In genomic region chr7:45460377-45460776, GRCm38 (mm10) we compare ENCODE assay signal across 9 mouse cellular contexts. TPM values are rescaled to one million over a fixed set of nuclear protein-coding genes. Genes with fewer than 3 reads are reported as not detected.
DNase-seq lines count a peak whose midpoint lies in the region; ATAC-seq and TF ChIP-seq lines count a peak whose summit lies in the region.
"Had no signal": no experiment of that assay in that cellular context is flagged by ENCODE, and none has a peak within 500 bp of the region (broad histone marks: within the 10 kb centered on the region; RNA-seq: fewer than 3 reads in every experiment).

No protein-coding gene starts in this region.

- peak overlapping the region; percentile 97 for H3K27ac ChIP-seq in gastrocnemius, adult 2 months
- H3K27ac ChIP-seq in bone marrow, adult 2 months (ENCODE audit: control insufficient read depth, insufficient read depth, low read depth, low read length, poor library complexity), result peak overlapping the region; percentile 83
- H3K27ac ChIP-seq in hindbrain, embryonic 11.5 days (ENCODE audit: low read depth, low read length), result peak overlapping the region; percentile 84
- H3K27ac ChIP-seq in limb, embryonic 15.5 days, result peak overlapping the region; percentile 87

- intact Hi-C loops in gastrocnemius, adult 2 months (cut with DNase I), result no loop called here
- intact Hi-C loops in left cerebral cortex, postnatal 4 days (cut with DNase I), result no loop called here

- H3K4me3 ChIP-seq in gastrocnemius, adult 2 months, result peak overlapping the region; percentile 97
- H3K4me3 ChIP-seq in bone marrow, adult 2 months (replicated peaks; ENCODE audit: control insufficient read depth, low read depth, low read length), result peak overlapping the region; percentile 48
- peak overlapping the region; percentile 84 for H3K4me3 ChIP-seq in hindbrain, embryonic 11.5 days (ENCODE audit: low read depth, low read length)
- H3K4me3 ChIP-seq in limb, embryonic 15.5 days, result peak overlapping the region; percentile 62

- H3K9me3 ChIP-seq in hindbrain, embryonic 11.5 days (ENCODE audit: control insufficient read depth, low read length), result no peaks in the 10 kb centered on the region
- no peaks in the 10 kb centered on the region for H3K9me3 ChIP-seq in limb, embryonic 15.5 days

- 35% methylated on average over 7 of the region's 7 CpGs for WGBS in bone marrow, adult 2 months
- 76% methylated on average over 7 of the region's 7 CpGs for WGBS in hindbrain, embryonic 11.5 days
- WGBS in limb, embryonic 15.5 days, result 67% methylated on average over 7 of the region's 7 CpGs

- peaks cover 11% of the 10 kb centered on the region; the same call in 1 of the 2 replicates for H3K36me3 ChIP-seq in hindbrain, embryonic 11.5 days (ENCODE audit: control insufficient read depth, insufficient read depth, low read length)
- peaks cover 71% of the 10 kb centered on the region for H3K36me3 ChIP-seq in limb, embryonic 15.5 days

- H3K4me2 ChIP-seq in hindbrain, embryonic 11.5 days (replicated peaks; ENCODE audit: low read depth, low read length), result peak overlapping the region; percentile 49
- H3K4me2 ChIP-seq in limb, embryonic 15.5 days, result peak overlapping the region; percentile 50

- peak overlapping the region; percentile 59 for H3K9ac ChIP-seq in hindbrain, embryonic 11.5 days (ENCODE audit: low read depth, low read length)
- H3K9ac ChIP-seq in limb, embryonic 15.5 days, result 0 out of 2 replicates have a peak overlapping the region, but pooled peaks have one; percentile 7

- no peak for TF ChIP-seq CTCF in gastrocnemius, adult 2 months (IDR thresholded peaks at IDR 0.05)
- no peak for TF ChIP-seq CTCF in bone marrow, adult 2 months (IDR thresholded peaks at IDR 0.05; ENCODE audit: control insufficient read depth, insufficient read depth, low read length)

- DNase-seq in gastrocnemius, adult 2 months, result no peak
- no peak for DNase-seq in gastrocnemius, postnatal 4 days (ENCODE audit: low spot score in 2 of 2)
- no peak for DNase-seq in hindbrain, embryonic 11.5 days (ENCODE audit: low spot score)
- no peak for DNase-seq in retina, postnatal 1 day
- DNase-seq in left cerebral cortex, postnatal 4 days, result no peak

- peaks cover 4% of the 10 kb centered on the region; the same call in 1 of the 2 replicates for H3K4me1 ChIP-seq in bone marrow, adult 2 months (ENCODE audit: control insufficient read depth, insufficient read depth, low read length)
- H3K4me1 ChIP-seq in hindbrain, embryonic 11.5 days (replicated peaks; ENCODE audit: control insufficient read depth, insufficient read depth, low read length), result peaks cover 17% of the 10 kb centered on the region
- H3K4me1 ChIP-seq in limb, embryonic 15.5 days, result peaks cover 50% of the 10 kb centered on the region

- no peaks in the 10 kb centered on the region for H3K27me3 ChIP-seq in hindbrain, embryonic 11.5 days (ENCODE audit: control insufficient read depth, insufficient read depth, low read length)
- no peaks in the 10 kb centered on the region for H3K27me3 ChIP-seq in limb, embryonic 15.5 days

- no peak for ATAC-seq in hindbrain, embryonic 11.5 days (ENCODE audit: low FRiP score)
- no peak for ATAC-seq in limb, embryonic 15.5 days (ENCODE audit: insufficient number of reproducible peaks, low FRiP score, low TSS enrichment, low read depth)
- ATAC-seq in frontal cortex, adult (ENCODE audit: low TSS enrichment), result no peak

- no peak for TF ChIP-seq POLR2A in bone marrow, adult 2 months (IDR thresholded peaks at IDR 0.05; ENCODE audit: borderline replicate concordance, control insufficient read depth, low read depth, low read length)

RNA-seq across cellular contexts. Expression of gene Ftl1, which starts 0.7 kb away (rescaled TPM):
- total RNA-seq in gastrocnemius, adult 2 months (2021), result 100 to 1,000 TPM; 122 to 149 TPM
- 100 to 1,000 TPM; 339 to 373 TPM for total RNA-seq in gastrocnemius, postnatal 4 days (2021)
- 2,067 and 2,131 TPM in 2 replicates for polyA plus RNA-seq in bone marrow, adult 2 months (2011; ENCODE audit: insufficient read depth, insufficient read length, low replicate concordance, missing spikeins)
- polyA plus RNA-seq in hindbrain, embryonic 11.5 days (2014; fragmentation: Nextera tagmentation; extraction: Ambion mirVana), result 5,748 and 5,943 TPM in 2 replicates
- polyA plus RNA-seq in limb, embryonic 15.5 days (2015; fragmentation: Nextera tagmentation; extraction: Ambion mirVana), result 4,640 and 4,716 TPM in 2 replicates
- total RNA-seq in left cerebral cortex, postnatal 4 days (2021), result 100 to 1,000 TPM; 708 to 725 TPM

RNA-seq across cellular contexts. Expression of gene Bax, which starts 6.3 kb away (rescaled TPM):
- 10 to 100 TPM; 17.6 to 18.4 TPM for total RNA-seq in gastrocnemius, adult 2 months (2021)
- total RNA-seq in gastrocnemius, postnatal 4 days (2021), result 10 to 100 TPM; 39.3 to 43.8 TPM
- 71.8 and 143 TPM in 2 replicates for polyA plus RNA-seq in bone marrow, adult 2 months (2011; ENCODE audit: insufficient read depth, insufficient read length, low replicate concordance, missing spikeins)
- polyA plus RNA-seq in hindbrain, embryonic 11.5 days (2014; fragmentation: Nextera tagmentation; extraction: Ambion mirVana), result 128 and 196 TPM in 2 replicates
- polyA plus RNA-seq in limb, embryonic 15.5 days (2015; fragmentation: Nextera tagmentation; extraction: Ambion mirVana), result 145 and 146 TPM in 2 replicates
- total RNA-seq in left cerebral cortex, postnatal 4 days (2021), result 100 to 1,000 TPM; 116 to 119 TPM

RNA-seq across cellular contexts. Expression of gene Tulp2, which starts 21.3 kb away (rescaled TPM):
- under 1 TPM in 1 of 2 experiments, not detected in 1; 0.39 TPM for total RNA-seq in gastrocnemius, adult 2 months (2021)
- under 1 TPM; 0.17 to 0.36 TPM for total RNA-seq in gastrocnemius, postnatal 4 days (2021)
- polyA plus RNA-seq in bone marrow, adult 2 months (2011; ENCODE audit: insufficient read depth, insufficient read length, low replicate concordance, missing spikeins), result 1.3 TPM in 1 of 2 replicates, not detected in the other
- polyA plus RNA-seq in hindbrain, embryonic 11.5 days (2014; fragmentation: Nextera tagmentation; extraction: Ambion mirVana), result 0.40 and 0.54 TPM in 2 replicates
- 0.61 and 1.0 TPM in 2 replicates for polyA plus RNA-seq in limb, embryonic 15.5 days (2015; fragmentation: Nextera tagmentation; extraction: Ambion mirVana)
- total RNA-seq in left cerebral cortex, postnatal 4 days (2021), result under 1 TPM; 0.22 to 0.24 TPM
- total RNA-seq: hematopoietic stem cell, adult 5-6 weeks had no signal

RNA-seq across cellular contexts. Expression of gene Ruvbl2, which starts 22.5 kb away (rescaled TPM):
- total RNA-seq in gastrocnemius, adult 2 months (2021), result 10 to 100 TPM; 18.2 to 28.1 TPM
- total RNA-seq in gastrocnemius, postnatal 4 days (2021), result 10 to 100 TPM; 41.4 to 41.8 TPM
- 61.4 and 66.3 TPM in 2 replicates for polyA plus RNA-seq in bone marrow, adult 2 months (2011; ENCODE audit: insufficient read depth, insufficient read length, low replicate concordance, missing spikeins)
- polyA plus RNA-seq in hindbrain, embryonic 11.5 days (2014; fragmentation: Nextera tagmentation; extraction: Ambion mirVana), result 168 and 178 TPM in 2 replicates
- 122 and 125 TPM in 2 replicates for polyA plus RNA-seq in limb, embryonic 15.5 days (2015; fragmentation: Nextera tagmentation; extraction: Ambion mirVana)
- total RNA-seq in left cerebral cortex, postnatal 4 days (2021), result 10 to 100 TPM; 54.2 to 60.3 TPM

RNA-seq across cellular contexts. Expression of gene Gys1, which starts 25.7 kb away (rescaled TPM):
- 100 to 1,000 TPM; 279 to 365 TPM for total RNA-seq in gastrocnemius, adult 2 months (2021)
- 100 to 1,000 TPM; 114 to 133 TPM for total RNA-seq in gastrocnemius, postnatal 4 days (2021)
- polyA plus RNA-seq in bone marrow, adult 2 months (2011; ENCODE audit: insufficient read depth, insufficient read length, low replicate concordance, missing spikeins), result 11.3 and 17.4 TPM in 2 replicates
- polyA plus RNA-seq in hindbrain, embryonic 11.5 days (2014; fragmentation: Nextera tagmentation; extraction: Ambion mirVana), result 29.2 and 30.6 TPM in 2 replicates
- polyA plus RNA-seq in limb, embryonic 15.5 days (2015; fragmentation: Nextera tagmentation; extraction: Ambion mirVana), result 39.0 and 43.5 TPM in 2 replicates
- 10 to 100 TPM; 17.8 to 18.7 TPM for total RNA-seq in left cerebral cortex, postnatal 4 days (2021)
